Mouse (Mus musculus) heart, postnatal 0 days (tissue): Measurements from ENCODE around the gene Nxf1. TPM values are rescaled to one million over a fixed set of nuclear protein-coding genes. Genes with fewer than 3 reads are reported as not detected.
A peak's percentile ranks its signal among the peaks of the same experiment; 100 is the strongest.

Experiments used
- ATAC-seq: fragments of 200-750 bp; cut with Nextera tagmentation; 2 replicates; pipeline ENCODE4 v1.8.0; 2017; ENCODE audit warnings: low read depth, moderate number of reproducible peaks, moderate library complexity; ENCODE audit not compliant: insufficient read depth
- DNase-seq: peaks from one replicate; pipeline ENCODE4 v3.0.0-alpha.2; 2016; ENCODE audit warnings: low spot score
- H3K27ac ChIP-seq: fragments of 300-500 bp; sonication (generic); 2 replicates; pipeline ENCODE4 v1.5.1; 2014; ENCODE audit warnings: low read depth, mild to moderate bottlenecking
- H3K27me3 ChIP-seq: fragments of 300-500 bp; sonication (generic); 2 replicates; pipeline ENCODE4 v1.6.1; 2014; ENCODE audit warnings: low read length, mixed read lengths; ENCODE audit not compliant: control insufficient read depth, insufficient read depth
- H3K36me3 ChIP-seq: fragments of 300-500 bp; sonication (generic); replicated peaks from 2 replicates; pipeline ENCODE4 v1.6.1; 2014; ENCODE audit warnings: low read length, mixed read lengths; ENCODE audit not compliant: control insufficient read depth, insufficient read depth
- H3K4me1 ChIP-seq: fragments of 300-500 bp; sonication (generic); 2 replicates; pipeline ENCODE4 v1.6.1; 2014; ENCODE audit warnings: antibody characterized with exemption; ENCODE audit not compliant: control insufficient read depth, insufficient read depth
- H3K4me2 ChIP-seq: fragments of 300-500 bp; sonication (generic); 2 replicates; pipeline ENCODE4 v1.6.1; 2014; ENCODE audit warnings: low read depth, mild to moderate bottlenecking, low read length, moderate library complexity
- H3K4me3 ChIP-seq: fragments of 300-500 bp; sonication (generic); 2 replicates; pipeline ENCODE4 v1.5.1; 2014; ENCODE audit warnings: low read depth, low read length
- H3K9ac ChIP-seq: fragments of 300-500 bp; sonication (generic); replicated peaks from 2 replicates; pipeline ENCODE4 v1.6.1; 2014; ENCODE audit warnings: low read depth, low read length, mixed read lengths
- H3K9me3 ChIP-seq: fragments of 300-500 bp; sonication (generic); replicated peaks from 2 replicates; pipeline ENCODE4 v1.6.1; 2016; ENCODE audit warnings: low read length; ENCODE audit not compliant: control insufficient read depth
- CTCF ChIP-seq: IDR thresholded peaks from 2 replicates; pipeline ENCODE4 v1.5.1; 2016; ENCODE audit warnings: antibody characterized with exemption, control low read depth, low read depth
- EP300 ChIP-seq: IDR thresholded peaks from 2 replicates; pipeline ENCODE4 v1.6.1; 2016; ENCODE audit warnings: antibody characterized with exemption, low read depth
- WGBS: fragments of 180-500 bp; shearing (Covaris S2); extraction: QIAGEN DNeasy Blood & Tissue Kit; methylation state at CpG from one replicate; pipeline ENCODE4 v1.1.7; 2014; 5-methylcytosine and 5-hydroxymethylcytosine counted together
- polyA plus RNA-seq: library from polyadenylated mRNA; unstranded; fragments of >200 nt; fragmentation: Nextera tagmentation; extraction: Ambion mirVana; gene quantifications from 2 replicates; pipeline ENCODE4 v1.2.1, GENCODE M21; 2015
- total RNA-seq: library from RNA; depleted of rRNA; stranded (reverse); fragments of >200 nt; gene quantifications from 2 replicates; pipeline ENCODE4 v1.2.3, GENCODE M21; 2014; ENCODE audit warnings: low replicate concordance

The Nxf1 gene
- total and polyA plus RNA-seq, 2 experiments from 2014 or later, result 42.3 to 54.8 TPM

DNA sequence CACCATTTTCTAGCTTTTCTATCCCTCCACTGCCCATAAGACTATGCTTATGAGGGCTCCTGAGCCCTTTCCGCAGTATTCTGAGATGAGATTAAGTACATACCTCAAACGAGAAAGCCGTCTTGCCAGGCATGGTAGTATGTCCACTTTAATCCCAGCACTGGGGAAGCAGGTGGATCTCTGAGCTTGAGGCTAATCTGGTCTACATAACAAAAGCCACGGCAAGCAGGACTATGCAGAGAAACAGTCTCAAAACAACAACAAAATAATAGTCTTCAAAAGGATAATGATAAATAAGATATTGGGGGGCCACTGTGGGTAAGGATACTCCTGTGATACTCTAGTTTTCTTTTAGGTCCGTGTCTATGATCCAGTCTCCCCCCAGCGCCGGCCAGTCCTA is 18.0 kb upstream of the Nxf1 start:
- DNase-seq, result no peak
- TF ChIP-seq EP300 (no peak), CTCF (no peak)
- Histone ChIP-seq H3K9me3 (no peaks in the 10 kb centered on the region), H3K27me3 (no peaks in the 10 kb centered on the region), H3K4me3 (no peak overlapping the region), H3K36me3 (peaks cover 39% of the 10 kb centered on the region), H3K9ac (no peak overlapping the region), H3K27ac (no peak overlapping the region), H3K4me2 (no peak overlapping the region), H3K4me1 (peaks cover 17% of the 10 kb centered on the region)
- WGBS, result 87% methylated on average over 7 of the region's 7 CpGs
- no peak for ATAC-seq

DNA sequence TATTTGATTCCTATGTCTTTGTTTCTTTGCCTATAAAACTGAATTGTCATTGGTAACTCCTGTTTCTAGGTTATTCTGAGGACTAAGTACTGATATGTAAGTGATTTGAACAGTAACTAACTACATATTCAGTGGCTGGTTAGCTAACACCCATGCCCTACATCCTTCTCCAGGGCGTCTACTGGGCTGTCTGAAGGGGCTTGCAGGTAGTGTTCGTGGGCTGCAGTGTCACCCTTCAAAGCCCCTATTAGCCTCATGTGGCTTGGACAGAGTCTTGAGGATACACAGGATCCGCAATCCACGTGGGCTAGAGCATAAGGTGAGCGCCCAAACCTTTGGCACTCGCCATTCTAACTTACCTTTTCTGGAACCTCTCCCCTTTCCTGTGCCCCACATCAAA is 17.2 kb upstream of the Nxf1 start:
- Histone ChIP-seq H3K36me3 (peaks cover 45% of the 10 kb centered on the region), H3K27me3 (no peaks in the 10 kb centered on the region), H3K4me1 (peaks cover 17% of the 10 kb centered on the region), H3K9ac (no peak overlapping the region), H3K27ac (no peak overlapping the region), H3K4me2 (no peak overlapping the region), H3K4me3 (no peak overlapping the region), H3K9me3 (no peaks in the 10 kb centered on the region)
- TF ChIP-seq CTCF (no peak), EP300 (no peak)
- DNase-seq (no peak), ATAC-seq (no peak)
- WGBS, result 86% methylated on average over 6 of the region's 6 CpGs

DNA sequence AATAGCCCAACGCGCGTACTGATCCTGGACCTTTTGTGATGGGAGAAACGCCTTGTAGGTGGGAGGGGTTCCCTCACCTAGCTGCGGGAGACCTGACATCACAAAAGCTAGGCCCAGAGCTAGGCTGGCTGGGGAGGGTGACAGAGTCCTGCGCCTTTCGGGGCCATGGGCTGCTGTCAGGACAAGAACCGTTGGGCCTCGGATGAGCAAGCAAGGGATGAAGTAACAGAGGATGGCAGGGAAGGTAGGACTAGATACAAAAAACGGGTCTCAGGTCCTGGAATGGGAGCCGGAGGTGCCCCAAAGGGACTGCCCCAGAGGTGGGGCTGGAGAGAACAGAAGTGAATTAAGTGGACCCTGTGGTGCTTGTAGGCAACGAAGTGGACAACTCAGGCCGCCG is 16.3 kb upstream of the Nxf1 start, which contains the start of gene 1700092M07Rik:
Gene 1700092M07Rik (plus strand): TSS at position 116 of the 400 bp plus-strand sequence.
- Histone ChIP-seq H3K36me3 (peaks cover 54% of the 10 kb centered on the region), H3K4me1 (peaks cover 12% of the 10 kb centered on the region), H3K4me2 (peak within 1 kb of the TSS; percentile 93), H3K9me3 (no peaks in the 10 kb centered on the region), H3K4me3 (peak within 1 kb of the TSS; percentile 85), H3K27ac (peak within 1 kb of the TSS; percentile 97), H3K9ac (peak within 1 kb of the TSS; percentile 89), H3K27me3 (no peaks in the 10 kb centered on the region)
- no peak for TF ChIP-seq CTCF
- TF ChIP-seq EP300, result no peak
- DNase-seq, result no peak
- 70% methylated on average over 14 of the region's 14 CpGs for WGBS
- no peak for ATAC-seq

DNA sequence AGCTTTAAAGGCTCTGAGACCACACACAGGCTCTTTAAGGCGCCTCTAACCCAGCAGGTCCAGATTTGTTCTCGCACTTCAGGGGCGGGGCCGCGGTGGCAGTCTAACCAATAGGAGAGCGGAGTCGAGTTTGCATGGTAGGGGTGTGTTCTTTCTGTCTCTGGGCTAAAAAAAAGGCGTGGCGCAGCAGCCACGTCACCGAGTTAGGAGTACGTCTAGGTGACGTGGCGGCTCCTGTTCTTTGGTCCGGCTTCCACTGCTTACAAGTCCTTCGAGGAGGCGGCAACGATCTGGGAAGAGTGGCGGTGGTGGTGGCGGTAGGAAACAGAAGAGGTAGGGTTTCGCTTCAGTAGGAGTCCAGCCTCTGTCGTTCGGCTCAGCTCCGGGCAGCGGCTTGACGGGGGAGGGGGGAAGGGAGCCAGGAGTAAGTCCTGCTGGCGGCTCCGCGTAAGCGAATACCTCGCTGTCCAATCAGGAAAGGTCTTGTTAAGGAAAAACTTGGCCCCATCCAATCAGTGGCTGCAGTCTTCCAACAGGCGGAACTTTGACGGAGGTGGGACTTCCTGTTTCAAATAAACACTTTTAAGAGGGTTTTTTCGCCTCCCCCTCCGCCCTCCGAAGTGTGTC is 15.5 kb upstream of the Nxf1 start, which contains the start of gene Stx5a:
Gene Stx5a (plus strand): TSS at position 171 of the 627 bp plus-strand sequence.
- Histone ChIP-seq H3K4me1 (peaks cover 12% of the 10 kb centered on the region), H3K36me3 (peaks cover 62% of the 10 kb centered on the region), H3K27me3 (no peaks in the 10 kb centered on the region), H3K9ac (peak within 1 kb of the TSS; percentile 89), H3K9me3 (no peaks in the 10 kb centered on the region), H3K4me3 (peak within 1 kb of the TSS; percentile 85), H3K27ac (peak within 1 kb of the TSS; percentile 97), H3K4me2 (peak within 1 kb of the TSS; percentile 93)
- ATAC-seq (peak; percentile 97), DNase-seq (peak; percentile 99)
- WGBS, result under 1% methylated on average over 36 of the region's 36 CpGs
- peak; percentile 82; the same call in 1 of the 2 replicates for TF ChIP-seq EP300
- no peak for TF ChIP-seq CTCF

DNA sequence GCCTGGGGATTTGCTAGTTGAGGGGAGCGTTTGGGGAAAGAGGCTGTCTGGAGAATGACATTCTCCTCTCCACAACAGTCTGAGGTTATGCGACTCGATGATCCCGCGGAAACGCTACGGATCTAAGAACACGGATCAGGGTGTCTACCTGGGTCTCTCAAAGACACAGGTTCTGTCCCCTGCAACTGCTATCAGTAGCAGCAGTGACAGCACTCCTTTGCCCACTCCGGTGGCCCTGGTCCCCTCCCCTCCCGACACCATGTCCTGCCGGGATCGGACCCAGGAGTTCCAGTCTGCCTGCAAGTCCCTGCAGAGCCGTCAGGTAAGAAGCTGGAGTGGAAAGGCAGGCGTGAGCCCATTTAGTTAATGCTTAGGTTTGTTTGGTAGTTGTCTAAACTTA is 14.7 kb upstream of the Nxf1 start:
- H3K36me3 ChIP-seq, result peaks cover 70% of the 10 kb centered on the region
- TF ChIP-seq CTCF (no peak), EP300 (no peak)
- H3K4me2 ChIP-seq, result peak overlapping the region; percentile 93
- H3K27me3 ChIP-seq, result no peaks in the 10 kb centered on the region
- H3K27ac ChIP-seq, result peak overlapping the region; percentile 97
- 10% methylated on average over 14 of the region's 14 CpGs for WGBS
- peak overlapping the region; percentile 85 for H3K4me3 ChIP-seq
- no peak for ATAC-seq
- DNase-seq, result no peak
- peaks cover 12% of the 10 kb centered on the region for H3K4me1 ChIP-seq
- H3K9ac ChIP-seq, result peak overlapping the region; percentile 89
- H3K9me3 ChIP-seq, result no peaks in the 10 kb centered on the region

DNA sequence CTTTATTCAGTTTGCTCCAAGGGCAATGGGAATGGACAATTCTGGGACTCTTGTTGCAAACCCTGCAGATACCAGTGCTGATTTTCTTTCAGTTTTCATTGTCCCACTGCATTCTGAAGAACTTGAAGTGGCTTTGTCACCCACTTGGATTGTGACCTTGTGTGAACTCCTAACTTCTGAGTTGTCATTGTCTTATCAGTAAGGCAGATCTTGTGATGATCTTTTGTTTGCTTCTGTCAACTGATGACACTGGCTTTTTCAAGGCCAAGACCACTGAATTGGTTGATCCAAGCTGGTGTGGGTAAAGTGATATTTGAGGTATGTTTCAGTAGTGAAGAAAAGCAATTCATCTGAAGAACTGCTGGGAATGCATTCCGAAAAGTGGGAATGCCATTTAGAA is 11.5 kb upstream of the Nxf1 start:
- Histone ChIP-seq H3K36me3 (peaks cover 77% of the 10 kb centered on the region), H3K4me2 (no peak overlapping the region), H3K9me3 (no peaks in the 10 kb centered on the region), H3K4me1 (peaks cover 12% of the 10 kb centered on the region), H3K27me3 (no peaks in the 10 kb centered on the region), H3K4me3 (no peak overlapping the region), H3K9ac (no peak overlapping the region), H3K27ac (no peak overlapping the region)
- DNase-seq (no peak), ATAC-seq (no peak)
- 100% methylated on average over 1 of the region's 1 CpGs for WGBS
- TF ChIP-seq CTCF (no peak), EP300 (no peak)
